Mouse (Mus musculus): ENCODE results near the gene Rbms3.

GRCm38 (mm10) chr9:117452816-117453215 is 176.9 kb downstream of the Rbms3 start:
- no peak for TF ChIP-seq MAFK (IDR thresholded peaks at IDR 0.05; ENCODE audit: insufficient read depth, low read depth, low read length)
- no peak for TF ChIP-seq HCFC1 (IDR thresholded peaks at IDR 0.05; ENCODE audit: borderline replicate concordance, insufficient read depth, low read length)
- no peak for TF ChIP-seq ZC3H11A (IDR thresholded peaks at IDR 0.05; ENCODE audit: borderline replicate concordance, low read depth, low read length)
- TF ChIP-seq ZNF384 (IDR thresholded peaks at IDR 0.05; ENCODE audit: low read depth, low read length) = no peak

Measured in ES-E14 (cell line).